Mouse (Mus musculus) midbrain, postnatal 0 days (tissue): ENCODE measurements around the gene Ift22. TPM values are rescaled to one million over a fixed set of nuclear protein-coding genes. Genes with fewer than 3 reads are reported as not detected.
"Not testable (repeated sequence)": the region's sequence is repeated elsewhere in the genome, so short reads cannot be mapped to it uniquely, and the experiment has no call there.

ENCODE experiments used
- ATAC-seq: fragments of 200-750 bp; cut with Nextera tagmentation; 2 replicates; pipeline ENCODE4 v1.8.0; 2017; ENCODE audit warnings: moderate number of reproducible peaks, mild to moderate bottlenecking, moderate TSS enrichment, moderate library complexity; ENCODE audit not compliant: low FRiP score
- DNase-seq: peaks from one replicate; pipeline ENCODE4 v3.0.0-alpha.2; 2015; ENCODE audit warnings: low spot score
- H3K27ac ChIP-seq: fragments of 300-500 bp; sonication (generic); 2 replicates; pipeline ENCODE4 v1.5.1; 2014; ENCODE audit warnings: low read depth, mild to moderate bottlenecking, low read length, mixed read lengths
- H3K27me3 ChIP-seq: fragments of 300-500 bp; sonication (generic); 2 replicates; pipeline ENCODE4 v1.6.1; 2014; ENCODE audit warnings: low read length, control low read depth, mixed read lengths; ENCODE audit not compliant: insufficient read depth
- H3K36me3 ChIP-seq: fragments of 300-500 bp; sonication (generic); 2 replicates; pipeline ENCODE4 v1.6.1; 2014; ENCODE audit warnings: low read length, control low read depth, mixed read lengths; ENCODE audit not compliant: insufficient read depth
- H3K4me1 ChIP-seq: fragments of 300-500 bp; sonication (generic); 2 replicates; pipeline ENCODE4 v1.6.1; 2014; ENCODE audit warnings: mild to moderate bottlenecking, control low read depth, antibody characterized with exemption, low read length, mixed read lengths; ENCODE audit not compliant: insufficient read depth
- H3K4me2 ChIP-seq: fragments of 300-500 bp; sonication (generic); 2 replicates; pipeline ENCODE4 v1.6.1; 2014; ENCODE audit warnings: low read depth, mild to moderate bottlenecking, low read length, mixed read lengths; ENCODE audit not compliant: poor library complexity, severe bottlenecking
- H3K4me3 ChIP-seq: fragments of 300-500 bp; sonication (generic); 2 replicates; pipeline ENCODE4 v1.5.1; 2014; ENCODE audit warnings: low read depth, mild to moderate bottlenecking, low read length, moderate library complexity
- H3K9ac ChIP-seq: fragments of 300-500 bp; sonication (generic); replicated peaks from 2 replicates; pipeline ENCODE4 v1.6.1; 2014; ENCODE audit warnings: mild to moderate bottlenecking, low read length, moderate library complexity, mixed read lengths; ENCODE audit not compliant: poor library complexity, severe bottlenecking
- H3K9me3 ChIP-seq: fragments of 300-500 bp; sonication (generic); 2 replicates; pipeline ENCODE4 v1.6.1; 2016; ENCODE audit warnings: low read length, control low read depth
- CTCF ChIP-seq: IDR thresholded peaks from 2 replicates; pipeline ENCODE4 v1.5.1; 2016; ENCODE audit warnings: antibody characterized with exemption, mild to moderate bottlenecking
- WGBS: fragments of 180-500 bp; shearing (Covaris S2); extraction: QIAGEN DNeasy Blood & Tissue Kit; methylation state at CpG from one replicate; pipeline ENCODE4 v1.1.7; 2014; 5-methylcytosine and 5-hydroxymethylcytosine counted together
- polyA plus RNA-seq: library from polyadenylated mRNA; unstranded; fragments of >200 nt; fragmentation: Nextera tagmentation; extraction: Ambion mirVana; gene quantifications from 2 replicates; pipeline ENCODE4 v1.2.1, GENCODE M21; 2015
- total RNA-seq: library from RNA; depleted of rRNA; stranded (reverse); fragments of >200 nt; gene quantifications from 2 replicates; pipeline ENCODE4 v1.2.3, GENCODE M21; 2014

The Ift22 gene
- total and polyA plus RNA-seq, 2 experiments from 2014 or later: 42.3 to 122 TPM

GRCm38 (mm10) chr5:136947874-136948273 lies 39.9 kb downstream of the Ift22 start:
- DNase-seq (no peak), ATAC-seq (no peak)
- no peak overlapping the region for H3K4me2 ChIP-seq
- H3K4me3 ChIP-seq: no peak overlapping the region
- no peaks in the 10 kb centered on the region for H3K4me1 ChIP-seq
- no peak overlapping the region for H3K9ac ChIP-seq
- H3K27me3 ChIP-seq: no peaks in the 10 kb centered on the region
- H3K27ac ChIP-seq: no peak overlapping the region
- no peaks in the 10 kb centered on the region for H3K36me3 ChIP-seq
- TF ChIP-seq CTCF: no peak
- no peaks in the 10 kb centered on the region for H3K9me3 ChIP-seq

DNA sequence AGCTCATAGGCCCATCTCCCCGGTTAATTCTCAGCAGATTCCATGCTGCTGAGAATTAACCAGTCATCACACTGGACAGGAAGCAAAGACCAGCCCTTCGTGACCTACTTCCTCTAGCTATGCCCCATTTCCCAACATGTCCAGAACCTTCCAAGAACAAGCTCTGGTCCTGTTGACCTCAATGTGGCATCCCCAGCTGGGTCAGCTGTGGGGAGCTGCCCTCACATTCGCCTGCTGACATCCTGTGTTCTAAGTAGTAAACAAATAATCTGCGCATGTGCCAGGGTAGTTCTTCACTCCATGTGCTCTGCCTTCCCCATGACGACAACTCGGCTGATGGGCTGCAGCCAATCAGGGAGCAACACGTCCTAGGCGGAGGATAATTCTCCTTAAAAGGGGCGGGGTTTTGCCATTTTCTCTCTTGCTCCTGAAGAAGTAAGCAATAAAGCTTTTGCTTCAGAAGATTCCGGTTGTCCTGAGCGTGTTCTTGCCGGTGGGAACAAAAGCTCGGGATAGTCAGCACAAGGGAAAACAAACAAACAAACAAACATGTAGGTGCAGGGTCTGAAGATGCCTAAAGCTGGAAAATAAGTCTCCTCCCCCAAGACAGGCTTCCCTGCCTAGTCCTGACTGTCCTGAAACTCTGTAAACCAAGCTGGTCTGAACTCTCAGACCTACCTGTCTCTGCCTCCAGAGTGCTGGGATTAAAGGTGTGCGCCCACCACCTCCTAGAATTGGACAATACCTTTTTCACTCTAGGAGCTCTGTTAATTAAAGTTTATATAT lies 41.8 kb downstream of the Ift22 start:
- not testable (repeated sequence) for DNase-seq, H3K4me2 ChIP-seq, H3K36me3 ChIP-seq, H3K4me1 ChIP-seq, H3K27ac ChIP-seq, H3K27me3 ChIP-seq, H3K4me3 ChIP-seq, H3K9me3 ChIP-seq, ATAC-seq, H3K9ac ChIP-seq
- WGBS: 82% methylated on average over 13 of the region's 14 CpGs

- no peak for DNase-seq
- no peak overlapping the region for H3K4me2 ChIP-seq
- H3K9me3 ChIP-seq: no peaks in the 10 kb centered on the region
- ATAC-seq: no peak
- 92% methylated on average over 6 of the region's 6 CpGs for WGBS
- peaks cover 12% of the 10 kb centered on the region for H3K4me1 ChIP-seq
- no peak overlapping the region for H3K9ac ChIP-seq
- no peaks in the 10 kb centered on the region for H3K36me3 ChIP-seq
- no peaks in the 10 kb centered on the region for H3K27me3 ChIP-seq
- no peak overlapping the region for H3K4me3 ChIP-seq
- H3K27ac ChIP-seq: no peak overlapping the region
- TF ChIP-seq CTCF: no peak
Observed at GRCm38 (mm10) chr5:136950521-136950920, 42.6 kb downstream of the Ift22 start.

GRCm38 (mm10) chr5:136952153-136952552 lies 44.2 kb downstream of the Ift22 start:
- Histone ChIP-seq H3K27ac (no peak overlapping the region), H3K36me3 (no peaks in the 10 kb centered on the region), H3K4me3 (no peak overlapping the region), H3K9ac (no peak overlapping the region), H3K4me2 (no peak overlapping the region), H3K27me3 (no peaks in the 10 kb centered on the region), H3K9me3 (no peaks in the 10 kb centered on the region), H3K4me1 (peaks cover 15% of the 10 kb centered on the region)
- WGBS: 77% methylated on average over 4 of the region's 4 CpGs
- no peak for TF ChIP-seq CTCF
- DNase-seq (no peak), ATAC-seq (no peak)

GRCm38 (mm10) chr5:136953015-136953414 lies 45.1 kb downstream of the Ift22 start, which contains the start of gene Fis1:
Gene Fis1, plus strand, starts transcription at chr5:136953275.
- ATAC-seq: peak; percentile 98

GRCm38 (mm10) chr5:136953440-136953951 lies 45.5 kb downstream of the Ift22 start:
- no peaks in the 10 kb centered on the region for H3K27me3 ChIP-seq
- DNase-seq (peak; percentile 21), ATAC-seq (0 out of 2 replicates have a peak, but pooled peaks have one; percentile 22)
- H3K4me2 ChIP-seq: peak overlapping the region; percentile 74
- no peak for TF ChIP-seq CTCF
- H3K9ac ChIP-seq: peak overlapping the region; percentile 83
- no peaks in the 10 kb centered on the region for H3K36me3 ChIP-seq
- peak overlapping the region; percentile 86 for H3K27ac ChIP-seq
- H3K9me3 ChIP-seq: no peaks in the 10 kb centered on the region
- WGBS: 2% methylated on average over 12 of the region's 12 CpGs
- H3K4me1 ChIP-seq: peaks cover 15% of the 10 kb centered on the region
- H3K4me3 ChIP-seq: peak overlapping the region; percentile 70

More at GRCm38 (mm10) chr5:136953015-136953414, 45.1 kb downstream of the Ift22 start, which contains the start of gene Fis1:
- DNase-seq: peak; percentile 98
- WGBS: 0% methylated on average over 22 of the region's 23 CpGs
- Histone ChIP-seq H3K4me2 (peak within 1 kb of the TSS; percentile 74), H3K36me3 (no peaks in the 10 kb centered on the region), H3K27ac (peak within 1 kb of the TSS; percentile 86), H3K27me3 (no peaks in the 10 kb centered on the region), H3K9ac (peak within 1 kb of the TSS; percentile 83), H3K4me3 (peak within 1 kb of the TSS; percentile 70), H3K9me3 (no peaks in the 10 kb centered on the region), H3K4me1 (peaks cover 15% of the 10 kb centered on the region)
- TF ChIP-seq CTCF: peak; percentile 33
